Mouse (Mus musculus): ENCODE measurements around the gene Pm20d1.

DNA sequence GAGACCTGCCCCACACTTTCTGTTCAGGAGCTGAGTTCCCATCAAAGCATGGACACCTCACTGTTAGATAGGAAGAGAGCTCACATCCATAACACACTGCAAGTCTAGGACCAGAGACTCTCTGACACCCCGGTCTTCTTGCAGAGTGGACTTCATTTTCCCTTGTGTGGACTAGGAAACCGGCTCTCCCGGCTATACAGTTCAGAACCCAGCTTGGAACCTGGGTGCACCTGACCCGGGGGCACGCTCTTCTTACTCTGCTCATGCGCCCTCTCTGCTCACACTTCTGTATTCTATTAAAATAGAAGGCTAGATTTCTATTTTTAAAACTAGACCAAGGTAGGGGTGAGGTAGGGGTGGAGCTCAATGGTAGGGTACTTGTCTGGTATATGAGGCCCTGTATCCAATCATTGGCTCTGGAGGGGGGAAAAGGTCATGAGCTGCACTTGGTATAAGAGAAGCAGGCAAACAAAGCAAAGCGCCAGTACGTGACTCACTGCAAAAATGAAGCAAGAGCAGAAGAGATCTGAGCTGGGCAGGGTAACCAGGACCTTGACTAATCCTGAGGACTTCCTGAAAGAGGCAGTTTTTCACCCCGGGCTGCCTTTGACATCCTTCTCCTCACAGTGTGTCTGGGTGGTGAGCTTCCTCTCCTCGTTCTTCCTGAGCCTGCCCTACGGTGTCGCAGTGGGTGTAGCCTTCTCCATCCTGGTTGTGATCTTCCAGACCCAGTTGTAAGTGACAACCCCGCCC, 35.9 kb upstream of the Pm20d1 start:
- TF ChIP-seq POLR2A (IDR thresholded peaks at IDR 0.05; ENCODE audit: insufficient read length, low read depth) (no peak), MAX (IDR thresholded peaks at IDR 0.05; ENCODE audit: low read depth) (no peak), CEBPB (IDR thresholded peaks at IDR 0.05; ENCODE audit: insufficient read depth, poor library complexity, severe bottlenecking) (no peak), MYOD1 (IDR thresholded peaks at IDR 0.05; ENCODE audit: control insufficient read depth in 1 of 3, insufficient read length in 2 of 3, low read depth in 2 of 3) (no peak), USF1 (IDR thresholded peaks at IDR 0.05; ENCODE audit: low read depth) (no peak), TCF3 (IDR thresholded peaks at IDR 0.05; ENCODE audit: insufficient read length, low read depth) (no peak), E2F4 (IDR thresholded peaks at IDR 0.05; ENCODE audit: insufficient read depth) (no peak), POLR2AphosphoS2 (IDR thresholded peaks at IDR 0.05; ENCODE audit: insufficient read length, low read depth) (no peak), TCF12 (IDR thresholded peaks at IDR 0.05; ENCODE audit: insufficient read depth, poor library complexity, severe bottlenecking) (no peak), MYOG (IDR thresholded peaks at IDR 0.05; ENCODE audit: control insufficient read depth in 1 of 3, insufficient read depth in 1 of 3, insufficient read length in 2 of 3, low read depth in 2 of 3) (no peak), REST (IDR thresholded peaks at IDR 0.05; ENCODE audit: insufficient read depth, insufficient read length) (no peak), SRF (IDR thresholded peaks at IDR 0.05; ENCODE audit: control insufficient read depth, insufficient read length, low read depth) (no peak)
